Mouse (Mus musculus) forebrain, embryonic 14.5 days (tissue): ENCODE measurements around the gene Fcgr1. TPM values are rescaled to one million over a fixed set of nuclear protein-coding genes. Genes with fewer than 3 reads are reported as not detected.
"Not testable (repeated sequence)": the region's sequence is repeated elsewhere in the genome, so short reads cannot be mapped to it uniquely, and the experiment has no call there.

Experiments used
- ATAC-seq: fragments of 200-750 bp; cut with Nextera tagmentation; 2 replicates; pipeline ENCODE4 v1.8.0; 2017; ENCODE audit warnings: mild to moderate bottlenecking, moderate library complexity
- DNase-seq: peaks from one replicate; pipeline ENCODE4 v3.0.0-alpha.2; 2015; ENCODE audit warnings: low spot score
- H3K27ac ChIP-seq: fragments of 300-500 bp; sonication (generic); 2 replicates; pipeline ENCODE4 v1.5.1; 2014; ENCODE audit warnings: low read depth, mild to moderate bottlenecking, control low read depth, low read length, moderate library complexity
- H3K27me3 ChIP-seq: fragments of 300-500 bp; sonication (generic); replicated peaks from 2 replicates; pipeline ENCODE4 v1.6.1; 2014; ENCODE audit warnings: low read length, control low read depth, mixed read lengths; ENCODE audit not compliant: control insufficient read depth, insufficient read depth
- H3K36me3 ChIP-seq: fragments of 300-500 bp; sonication (generic); 2 replicates; pipeline ENCODE4 v1.6.1; 2014; ENCODE audit warnings: low read length, control low read depth; ENCODE audit not compliant: control insufficient read depth, insufficient read depth
- H3K4me1 ChIP-seq: fragments of 300-500 bp; sonication (generic); 2 replicates; pipeline ENCODE4 v1.6.1; 2014; ENCODE audit warnings: antibody characterized with exemption, low read length, control low read depth; ENCODE audit not compliant: control insufficient read depth, insufficient read depth
- H3K4me2 ChIP-seq: fragments of 300-500 bp; sonication (generic); 2 replicates; pipeline ENCODE4 v1.6.1; 2014; ENCODE audit warnings: mild to moderate bottlenecking, control low read depth, low read length
- H3K4me3 ChIP-seq: fragments of 300-500 bp; sonication (generic); 2 replicates; pipeline ENCODE4 v1.5.1; 2014; ENCODE audit warnings: low read depth, low read length, control low read depth
- H3K9ac ChIP-seq: fragments of 300-500 bp; sonication (generic); 2 replicates; pipeline ENCODE4 v1.6.1; 2014; ENCODE audit warnings: mild to moderate bottlenecking, low read length, control low read depth, moderate library complexity
- H3K9me3 ChIP-seq: fragments of 300-500 bp; sonication (generic); replicated peaks from 2 replicates; pipeline ENCODE4 v1.6.1; 2016; ENCODE audit warnings: low read length, control low read depth, mixed read lengths; ENCODE audit not compliant: control insufficient read depth
- WGBS: fragments of 180-500 bp; shearing (Covaris S2); extraction: QIAGEN DNeasy Blood & Tissue Kit; methylation state at CpG from one replicate; pipeline ENCODE4 v1.1.7; 2014; 5-methylcytosine and 5-hydroxymethylcytosine counted together
- polyA plus RNA-seq: library from polyadenylated mRNA; unstranded; fragments of >200 nt; fragmentation: Nextera tagmentation; extraction: Ambion mirVana; gene quantifications from 2 replicates; pipeline ENCODE4 v1.2.1, GENCODE M21; 2014

Gene Fcgr1
- polyA plus RNA-seq, 1 experiment from 2014 or later, result 1.6 TPM

- Histone ChIP-seq H3K9ac (no peak overlapping the region), H3K4me3 (no peak overlapping the region), H3K4me2 (no peak overlapping the region), H3K9me3 (no peaks in the 10 kb centered on the region), H3K4me1 (no peaks in the 10 kb centered on the region), H3K27ac (no peak overlapping the region), H3K36me3 (no peaks in the 10 kb centered on the region), H3K27me3 (peaks cover 69% of the 10 kb centered on the region)
- WGBS, result 15% methylated on average over 15 of the region's 15 CpGs
- no peak for DNase-seq
- no peak for ATAC-seq
Measured at GRCm38 (mm10) chr3:96328730-96329387, 35.1 kb upstream of the Fcgr1 start.

- Histone ChIP-seq H3K4me3 (peak overlapping the region; percentile 26), H3K27me3 (peaks cover 72% of the 10 kb centered on the region), H3K4me2 (peak overlapping the region; percentile 48)
- H3K9me3 ChIP-seq, H3K4me1 ChIP-seq, H3K9ac ChIP-seq, H3K36me3 ChIP-seq, DNase-seq, H3K27ac ChIP-seq: not testable (repeated sequence)
- peak; percentile 77 for ATAC-seq
- WGBS, result under 1% methylated on average over 42 of the region's 49 CpGs
Measured at GRCm38 (mm10) chr3:96328060-96328729, 34.4 kb upstream of the Fcgr1 start.

- no peaks in the 10 kb centered on the region for H3K4me1 ChIP-seq
- H3K27me3 ChIP-seq, result peaks cover 69% of the 10 kb centered on the region
- no peak overlapping the region for H3K27ac ChIP-seq
- DNase-seq (no peak), ATAC-seq (peak; percentile 54)
- H3K4me3 ChIP-seq, result peak overlapping the region; percentile 26
- H3K36me3 ChIP-seq, result no peaks in the 10 kb centered on the region
- H3K4me2 ChIP-seq, result peak overlapping the region; percentile 48
- WGBS, result under 1% methylated on average over 11 of the region's 18 CpGs
- no peaks in the 10 kb centered on the region for H3K9me3 ChIP-seq
- H3K9ac ChIP-seq, result no peak overlapping the region
Measured at GRCm38 (mm10) chr3:96327647-96328046, 33.9 kb upstream of the Fcgr1 start.

- Histone ChIP-seq H3K27ac (no peak overlapping the region), H3K4me2 (no peak overlapping the region; the same call in 1 of the 2 replicates), H3K9me3 (no peaks in the 10 kb centered on the region), H3K36me3 (no peaks in the 10 kb centered on the region), H3K27me3 (peaks cover 69% of the 10 kb centered on the region), H3K4me3 (no peak overlapping the region), H3K9ac (no peak overlapping the region), H3K4me1 (no peaks in the 10 kb centered on the region)
- peak; percentile 63; the same call in 1 of the 2 replicates for ATAC-seq
- WGBS, result under 1% methylated on average over 6 of the region's 6 CpGs
- peak; percentile 80 for DNase-seq
Measured at GRCm38 (mm10) chr3:96327131-96327530, 33.4 kb upstream of the Fcgr1 start.

- H3K27ac ChIP-seq, ATAC-seq, H3K9me3 ChIP-seq, H3K4me1 ChIP-seq, H3K4me3 ChIP-seq, H3K36me3 ChIP-seq, H3K9ac ChIP-seq, H3K4me2 ChIP-seq, DNase-seq: not testable (repeated sequence)
- H3K27me3 ChIP-seq, result peaks cover 43% of the 10 kb centered on the region
- 67% methylated on average over 6 of the region's 6 CpGs for WGBS
Measured at GRCm38 (mm10) chr3:96323806-96324205, 30.0 kb upstream of the Fcgr1 start.

- Histone ChIP-seq H3K4me1 (no peaks in the 10 kb centered on the region), H3K9me3 (no peaks in the 10 kb centered on the region), H3K4me2 (no peak overlapping the region), H3K27me3 (peaks cover 38% of the 10 kb centered on the region), H3K9ac (no peak overlapping the region), H3K27ac (no peak overlapping the region), H3K4me3 (no peak overlapping the region), H3K36me3 (no peaks in the 10 kb centered on the region)
- WGBS, result 11% methylated on average over 10 of the region's 10 CpGs
- ATAC-seq, result no peak
- DNase-seq, result no peak
Measured at GRCm38 (mm10) chr3:96322609-96323008, 28.8 kb upstream of the Fcgr1 start.

GRCm38 (mm10) chr3:96321891-96322290 lies 28.1 kb upstream of the Fcgr1 start:
- ATAC-seq (no peak), DNase-seq (no peak)
- Histone ChIP-seq H3K36me3 (no peaks in the 10 kb centered on the region), H3K27me3 (peaks cover 38% of the 10 kb centered on the region), H3K4me3 (no peak overlapping the region), H3K27ac (no peak overlapping the region), H3K4me1 (no peaks in the 10 kb centered on the region), H3K9ac (no peak overlapping the region), H3K9me3 (no peaks in the 10 kb centered on the region), H3K4me2 (no peak overlapping the region)
- WGBS, result 11% methylated on average over 15 of the region's 15 CpGs

- not testable (repeated sequence) for H3K9me3 ChIP-seq, H3K4me1 ChIP-seq, H3K36me3 ChIP-seq, ATAC-seq, H3K4me3 ChIP-seq, DNase-seq, H3K9ac ChIP-seq, H3K27ac ChIP-seq, H3K4me2 ChIP-seq
- 88% methylated on average over 13 of the region's 13 CpGs for WGBS
- H3K27me3 ChIP-seq, result peaks cover 25% of the 10 kb centered on the region
Measured at GRCm38 (mm10) chr3:96320003-96320402, 26.2 kb upstream of the Fcgr1 start.
